Mouse (Mus musculus): ENCODE data around the gene Vps13c.

The Vps13c gene

GRCm38 (mm10) chr9:68016255-68016954 lies 176.2 kb downstream of the Vps13c start:
- DNase-seq (ENCODE audit: low read depth, low spot score) = peak; percentile 52

GRCm38 (mm10) chr9:68020776-68021365 lies 180.7 kb downstream of the Vps13c start:
- DNase-seq (ENCODE audit: low read depth, low spot score) = no peak

GRCm38 (mm10) chr9:68022311-68023043 lies 182.3 kb downstream of the Vps13c start:
- no peak for DNase-seq (ENCODE audit: low read depth, low spot score)

- DNase-seq (ENCODE audit: low read depth, low spot score) = no peak
Observed at GRCm38 (mm10) chr9:68028631-68029030, 188.4 kb downstream of the Vps13c start.

GRCm38 (mm10) chr9:68033771-68034170 lies 193.6 kb downstream of the Vps13c start:
- DNase-seq (ENCODE audit: low read depth, low spot score) = no peak
